Mouse (Mus musculus) right cerebral cortex, postnatal 14 days (tissue): ENCODE measurements at regions not wholly inside any gene's neighbourhood (a gene's known extent, or its start where the extent isn't known, plus 50 kb on each side); places are given as distances from the start of the nearest gene placed in this dataset.

Experiments used
- DNase-seq: peaks from one replicate; pipeline ENCODE4 v3.0.0; 2022

DNA sequence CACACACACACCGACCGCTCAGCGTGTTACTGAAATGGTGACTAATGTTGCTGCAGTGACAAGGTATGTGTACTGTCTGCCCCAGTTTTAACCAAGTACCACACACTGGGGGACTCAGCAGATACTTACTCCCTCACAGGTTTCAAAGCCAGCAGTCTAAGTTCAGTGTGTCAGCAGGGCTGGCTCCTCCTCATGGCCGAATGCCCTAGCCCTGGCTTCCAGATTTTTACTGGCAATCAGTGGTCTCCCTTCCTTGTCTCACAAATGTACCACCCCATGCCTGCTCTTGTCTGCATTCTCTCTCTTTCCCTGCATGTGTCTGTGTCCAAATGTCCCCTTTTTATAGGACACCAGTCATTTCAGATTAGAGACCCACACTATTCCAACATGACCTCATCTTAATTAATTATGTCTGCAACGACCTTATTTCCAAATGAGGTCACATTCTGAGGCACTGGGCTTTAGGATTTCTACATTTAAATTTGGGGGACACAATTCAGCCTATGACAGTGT lies 114.7 kb downstream of the Uri1 start:
- DNase-seq: no peak

GRCm38 (mm10) chr7:37893885-37894284 lies 120.4 kb upstream of the Zfp536 start:
- peak; percentile 32 for DNase-seq

GRCm38 (mm10) chr7:37874382-37874781 lies 100.9 kb upstream of the Zfp536 start:
- DNase-seq: peak; percentile 43

GRCm38 (mm10) chr7:37870956-37871355 lies 97.5 kb upstream of the Zfp536 start:
- no peak for DNase-seq

DNA sequence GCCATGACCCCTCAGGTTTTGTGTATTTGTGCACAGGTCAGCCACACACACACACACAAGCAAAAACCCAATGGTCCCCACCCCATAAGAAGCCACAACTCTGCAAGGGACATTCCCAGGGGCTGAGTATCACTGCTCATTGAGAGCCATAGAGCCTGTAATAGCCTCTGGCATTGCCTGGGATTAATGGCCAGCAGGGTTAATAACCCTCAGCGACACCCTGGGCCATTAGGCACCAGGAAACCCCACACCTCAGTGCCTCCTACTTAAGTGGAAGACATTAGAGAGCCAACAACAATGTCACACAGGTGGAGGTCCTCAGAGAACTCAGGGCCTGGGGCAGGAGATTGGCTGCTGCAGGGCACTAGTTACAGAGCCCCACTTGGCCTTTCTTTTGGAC lies 93.0 kb upstream of the Zfp536 start:
- no peak for DNase-seq

DNA sequence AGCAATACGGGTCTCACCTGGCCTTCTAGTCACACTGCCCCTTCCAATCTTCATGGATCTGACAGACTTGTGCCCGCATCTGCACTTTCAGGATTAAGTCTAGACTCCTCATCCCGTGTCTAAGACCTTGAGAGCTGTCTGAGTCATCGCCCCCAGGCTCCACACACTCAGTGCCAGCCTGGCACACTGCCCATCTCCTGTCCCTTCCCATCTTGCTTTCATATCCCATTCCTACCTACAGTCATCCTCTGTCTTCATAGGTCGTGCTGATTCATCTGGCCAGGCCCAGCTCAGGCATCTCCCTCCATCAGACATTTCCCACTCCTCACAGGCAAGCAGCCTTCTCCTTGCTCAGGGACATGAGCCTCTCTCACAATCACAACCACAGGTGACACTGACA lies 78.0 kb upstream of the Zfp536 start:
- no peak for DNase-seq

DNA sequence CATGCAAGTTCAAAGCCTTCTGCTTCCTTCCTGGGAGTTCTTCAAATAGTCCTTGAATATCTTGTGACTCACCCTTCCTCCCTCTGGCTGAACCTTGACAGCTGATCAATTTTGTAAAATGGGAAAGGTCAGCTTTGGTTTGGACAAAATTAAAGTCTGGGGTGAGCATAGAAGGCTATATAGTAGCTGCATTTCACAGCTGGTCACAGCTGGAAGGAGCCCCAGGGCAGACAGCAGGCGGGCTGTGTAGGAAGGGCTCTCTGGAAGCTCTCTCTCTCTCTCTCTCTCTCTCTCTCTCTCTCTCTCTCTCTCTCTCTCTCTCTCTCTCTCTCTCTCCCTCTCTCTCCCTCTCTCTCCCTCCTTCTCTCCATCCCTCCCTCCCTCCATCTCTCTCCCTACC lies 71.8 kb upstream of the Zfp536 start:
- DNase-seq: no peak

DNA sequence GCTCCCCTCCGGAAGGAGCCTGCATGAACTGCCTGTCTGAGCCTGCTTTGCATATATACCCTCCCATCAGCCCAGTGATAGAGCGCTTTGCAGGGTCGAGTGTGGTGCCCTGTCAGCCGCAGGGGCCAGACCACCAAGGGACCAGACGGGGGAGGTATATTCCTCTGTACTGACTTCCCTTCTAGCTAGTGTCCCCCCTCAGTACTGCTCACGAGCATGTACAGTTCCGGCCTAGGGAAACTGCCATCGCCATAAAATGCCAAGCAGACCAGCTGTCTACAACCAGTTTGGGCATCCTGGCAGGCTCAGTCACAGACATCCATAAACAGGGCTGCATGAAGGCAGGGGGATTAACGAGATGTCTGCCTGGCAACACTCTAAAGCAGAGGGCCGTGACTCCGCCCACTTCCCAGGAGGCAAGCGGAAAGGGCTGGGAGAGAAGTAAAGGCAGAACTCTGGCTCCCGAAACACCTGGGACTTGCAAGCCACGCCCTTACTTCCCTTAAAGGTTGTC lies 68.6 kb upstream of the Zfp536 start:
- peak; percentile 34 for DNase-seq

- DNase-seq: no peak
Measured at GRCm38 (mm10) chr7:37841549-37841948, 68.1 kb upstream of the Zfp536 start.

- DNase-seq: no peak
Measured at GRCm38 (mm10) chr7:37837883-37838282, 64.4 kb upstream of the Zfp536 start.

DNA sequence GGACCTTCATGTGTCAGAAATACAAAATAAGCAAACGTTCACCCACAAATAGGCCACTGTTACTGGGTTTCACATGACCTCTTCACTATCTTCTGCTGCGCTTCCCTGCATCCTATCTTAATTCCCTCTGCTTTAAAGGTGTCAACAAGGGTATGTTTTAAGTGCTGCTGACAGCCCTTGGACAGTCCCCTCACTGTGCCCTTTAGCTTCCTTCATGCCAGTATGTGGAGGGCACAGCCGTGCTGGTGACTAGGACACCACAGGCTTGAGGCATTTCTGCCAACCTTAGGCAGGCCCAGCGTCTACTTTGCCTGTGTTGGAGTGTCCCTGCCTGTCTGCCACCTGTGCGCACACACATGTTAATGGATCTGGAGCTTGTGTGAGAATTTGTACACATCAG lies 63.9 kb upstream of the Zfp536 start:
- no peak for DNase-seq

DNA sequence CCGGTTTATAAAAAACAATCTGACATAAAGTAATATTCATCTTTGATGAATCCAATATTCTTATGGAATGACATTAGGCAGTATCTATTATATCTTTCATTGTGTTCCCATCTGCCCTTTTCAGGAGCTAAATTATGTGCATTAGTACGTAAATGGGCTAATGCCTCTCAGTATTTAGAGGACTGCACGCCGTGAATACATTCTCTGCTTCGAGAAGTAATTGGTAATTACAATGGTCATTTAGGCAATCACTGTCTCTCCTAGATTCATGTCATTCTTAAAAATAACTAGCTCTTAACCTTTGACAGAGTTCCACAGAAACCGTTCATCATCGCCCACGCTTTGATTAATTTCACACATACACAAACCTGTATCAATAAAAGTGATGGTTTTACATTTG lies 60.0 kb upstream of the Zfp536 start:
- no peak for DNase-seq

DNA sequence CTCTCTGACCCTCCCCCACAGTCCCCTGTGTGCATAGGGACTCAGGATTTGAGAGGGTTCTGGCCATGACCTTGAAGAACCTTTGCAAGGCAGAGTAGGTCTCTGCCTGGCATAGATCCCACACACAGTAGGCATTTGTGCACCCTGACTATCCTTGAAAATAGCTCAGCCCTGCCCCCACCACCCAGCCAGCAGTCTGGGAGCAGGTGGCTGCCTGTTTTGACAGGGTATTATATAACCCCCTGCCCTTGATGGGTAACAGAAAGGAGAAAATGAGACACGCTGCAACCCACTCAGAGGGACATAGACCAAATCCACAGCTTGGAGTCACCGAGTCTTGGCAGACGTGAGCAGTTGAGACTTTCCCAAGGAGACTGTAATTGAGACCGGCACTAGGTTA lies 58.9 kb upstream of the Zfp536 start:
- no peak for DNase-seq

GRCm38 (mm10) chr7:37825766-37826165 lies 52.3 kb upstream of the Zfp536 start:
- DNase-seq: no peak
